Mouse (Mus musculus) cortical plate, adult 2 months (tissue): ENCODE results near the gene Ttc23.

ENCODE experiments used
- CTCF ChIP-seq: fragments of 200-500 bp; IDR thresholded peaks from 2 replicates; pipeline ENCODE4 v1.5.1; 2011; ENCODE audit warnings: mild to moderate bottlenecking, control low read depth, low read length; ENCODE audit not compliant: insufficient read depth; ENCODE audit errors: extremely low read depth
- POLR2A ChIP-seq: fragments of 200-500 bp; IDR thresholded peaks from 2 replicates; pipeline ENCODE4 v1.6.1; 2011; ENCODE audit warnings: mild to moderate bottlenecking, low read length, control low read depth; ENCODE audit not compliant: insufficient read depth; ENCODE audit errors: extremely low read depth

DNA sequence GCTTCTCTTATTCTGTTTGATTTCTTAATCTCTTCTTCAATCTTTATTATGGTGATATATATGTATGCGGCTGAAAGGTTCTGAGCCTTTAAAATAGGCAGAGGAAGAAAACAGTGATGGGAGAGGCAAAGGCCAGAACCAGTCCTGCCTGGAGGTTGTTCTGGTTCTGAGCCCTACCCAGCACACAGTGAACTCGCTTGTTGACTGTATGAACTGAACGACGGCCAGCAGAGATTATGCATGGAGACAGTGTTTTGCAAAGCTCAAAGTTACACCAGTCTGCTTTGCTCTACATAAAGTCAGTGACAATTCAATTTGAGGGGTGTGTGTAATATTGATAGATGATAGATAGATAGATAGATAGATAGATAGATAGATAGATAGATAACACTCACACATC is 52.1 kb downstream of the Ttc23 start:
- TF ChIP-seq CTCF (no peak), POLR2A (no peak)
